Mouse (Mus musculus): ENCODE measurements around the gene Cspg4.
"Not testable (repeated sequence)": the region's sequence is repeated elsewhere in the genome, so short reads cannot be mapped to it uniquely, and the experiment has no call there.

GRCm38 (mm10) chr9:56948699-56949098, 83.9 kb downstream of the Cspg4 start:
- not testable (repeated sequence) for TF ChIP-seq POLR2A (IDR thresholded peaks at IDR 0.05; ENCODE audit: low read depth, low read length); CTCF (conservative IDR thresholded peaks at IDR 0.05; ENCODE audit: insufficient read depth, insufficient read length, low read depth, low read length)
